Mouse (Mus musculus) spleen, adult 18-20 months (tissue): ENCODE measurements around the gene D730048I06Rik.
"Not testable (repeated sequence)": the region's sequence is repeated elsewhere in the genome, so short reads cannot be mapped to it uniquely, and the experiment has no call there.

Source experiments
- DNase-seq, 2 experiments: peaks; one replicate each; pipeline ENCODE4 v3.0.0; 2022; ENCODE audit warnings: mixed read lengths in 2 of 2

The D730048I06Rik gene

DNA sequence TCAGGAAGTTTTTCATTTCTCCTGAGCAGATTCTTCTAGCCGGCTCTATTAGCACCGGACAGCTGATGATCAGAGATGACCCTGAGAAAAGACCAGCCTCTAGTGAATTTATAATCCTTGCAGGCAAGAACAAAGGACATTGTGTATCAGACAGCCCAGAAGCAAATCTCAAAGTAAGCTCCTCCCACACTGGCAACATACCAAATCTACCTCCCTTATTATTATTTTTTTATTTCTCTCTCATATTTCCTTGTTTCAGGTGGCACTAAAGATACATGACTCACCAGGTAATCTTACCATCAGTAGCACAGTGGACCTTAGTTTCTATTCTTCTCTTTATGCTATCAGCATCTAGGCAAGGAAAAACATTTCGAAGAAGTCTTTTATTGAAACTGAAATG lies at the start of gene D730048I06Rik, which contains the start of gene Gm27235:
Gene D730048I06Rik, minus strand, starts transcription at position 112 of the 400 bp plus-strand sequence.
Gene Gm27235, minus strand, starts transcription at position 101 of the 400 bp plus-strand sequence.
- no peak for DNase-seq

GRCm38 (mm10) chr9:35817881-35818280 lies 28.0 kb upstream of the D730048I06Rik start:
- DNase-seq, result not testable (repeated sequence)

- DNase-seq, result no peak
Observed at GRCm38 (mm10) chr9:35798146-35798545, 8.2 kb upstream of the D730048I06Rik start.

- DNase-seq, result no peak
Observed at GRCm38 (mm10) chr9:35778009-35778408, 11.9 kb downstream of the D730048I06Rik start, which contains the start of gene Gm17727. Gene Gm17727, minus strand, starts transcription at chr9:35778109.

DNA sequence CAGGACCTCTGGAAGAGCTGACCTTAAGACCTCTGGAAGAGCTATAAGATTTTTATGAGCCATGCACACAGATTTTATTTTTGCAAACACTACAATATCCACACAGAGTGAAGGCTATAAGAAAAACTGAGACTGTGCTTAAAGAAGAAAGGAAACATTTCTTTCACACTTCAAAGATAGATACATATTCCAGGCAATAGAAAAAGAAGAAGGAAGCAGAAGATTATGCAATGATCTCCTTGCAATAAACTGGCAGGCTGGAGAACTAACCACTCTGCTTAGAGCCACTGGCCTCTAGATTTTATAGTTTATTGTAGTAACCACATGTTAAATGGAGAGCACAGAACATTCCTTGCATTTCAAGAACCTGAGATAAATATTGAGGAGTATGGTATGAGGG lies 33.1 kb downstream of the D730048I06Rik start:
- DNase-seq, result no peak

GRCm38 (mm10) chr9:35740749-35741148 lies 49.2 kb downstream of the D730048I06Rik start, which contains the start of gene Gm17677:
Gene Gm17677, plus strand, starts transcription at chr9:35741049.
- DNase-seq, result no peak
